Mouse (Mus musculus): ENCODE measurements around the gene Apof.

GRCm38 (mm10) chr10:128255925-128256324 lies 12.5 kb upstream of the Apof start:
- TF ChIP-seq CHD2 (IDR thresholded peaks at IDR 0.05; ENCODE audit: low read length) (no peak), MEF2A (IDR thresholded peaks at IDR 0.05; ENCODE audit: borderline replicate concordance, low read depth, low read length) (no peak), TBP (conservative IDR thresholded peaks at IDR 0.05; ENCODE audit: low read depth, low read length) (no peak), CTCF (conservative IDR thresholded peaks at IDR 0.05 in 1 of 2, IDR thresholded peaks at IDR 0.05 in 1 of 2; ENCODE audit: low read depth in 2 of 2, low read length in 2 of 2) (no peak)
